18 mouse cellular contexts compared by ENCODE assay signal in genomic region chr6:50979764-50980163, GRCm38 (mm10).
DNase-seq lines count a peak whose midpoint lies in the region; ATAC-seq and TF ChIP-seq lines count a peak whose summit lies in the region.
"Had no signal": no experiment of that assay in that cellular context is flagged by ENCODE, and none has a peak within 500 bp of the region (broad histone marks: within the 10 kb centered on the region; RNA-seq: fewer than 3 reads in every experiment).

No protein-coding gene starts in this region.

- no peak overlapping the region for H3K4me3 ChIP-seq in kidney, embryonic 15.5 days (replicated peaks)
- H3K4me3 ChIP-seq in CH12.LX (replicated peaks in 1 of 3; ENCODE audit: low read depth in 2 of 3, low read length in 2 of 3, poor library complexity in 1 of 3), result no peak overlapping the region
- no peak overlapping the region for H3K4me3 ChIP-seq in embryonic facial prominence, embryonic 12.5 days
- no peak overlapping the region for H3K4me3 ChIP-seq in limb, embryonic 15.5 days
- H3K4me3 ChIP-seq in neural tube, embryonic 15.5 days (replicated peaks), result no peak overlapping the region
- H3K4me3 ChIP-seq: forebrain, embryonic 13.5 days; heart, embryonic 15.5 days; hindbrain, embryonic 15.5 days; lung, embryonic 15.5 days; megakaryocyte, embryonic 14.5 days had no signal

- TF ChIP-seq EP300 in CH12.LX (IDR thresholded peaks at IDR 0.05; ENCODE audit: low read length), result peak; percentile 15; the same call in 1 of the 2 replicates

- DNase-seq in kidney, postnatal 14 days, result no peak
- DNase-seq in CH12.LX (ENCODE audit: extremely low read depth), result peak; percentile 44
- DNase-seq in cerebellum, adult 11-12 months, result no peak
- DNase-seq in thymus, postnatal 10 days (ENCODE audit: low spot score in 2 of 2), result no peak
- DNase-seq: adrenal gland, adult 2 months; cerebellum, adult 8-10 months; embryo, embryonic 11 days; gastrocnemius, postnatal 10 days; kidney, postnatal 36 days had no signal

- H3K4me2 ChIP-seq in kidney, embryonic 15.5 days, result no peak overlapping the region
- H3K4me2 ChIP-seq in CH12.LX (ENCODE audit: insufficient read depth, low read depth, poor library complexity, severe bottlenecking), result peak overlapping the region; percentile 60; the same call in 1 of the 2 replicates
- H3K4me2 ChIP-seq in embryonic facial prominence, embryonic 12.5 days (replicated peaks), result no peak overlapping the region
- no peak overlapping the region for H3K4me2 ChIP-seq in limb, embryonic 15.5 days
- no peak overlapping the region for H3K4me2 ChIP-seq in neural tube, embryonic 15.5 days
- H3K4me2 ChIP-seq: forebrain, embryonic 13.5 days; heart, embryonic 15.5 days; hindbrain, embryonic 15.5 days; lung, embryonic 15.5 days had no signal

- no peaks in the 10 kb centered on the region for H3K9me3 ChIP-seq in kidney, embryonic 15.5 days (replicated peaks)
- H3K9me3 ChIP-seq in CH12.LX (replicated peaks; ENCODE audit: low read length), result no peaks in the 10 kb centered on the region
- H3K9me3 ChIP-seq in embryonic facial prominence, embryonic 12.5 days, result no peaks in the 10 kb centered on the region
- H3K9me3 ChIP-seq in limb, embryonic 15.5 days, result no peaks in the 10 kb centered on the region
- H3K9me3 ChIP-seq in neural tube, embryonic 15.5 days (replicated peaks), result no peaks in the 10 kb centered on the region
- H3K9me3 ChIP-seq: forebrain, embryonic 13.5 days; heart, embryonic 15.5 days; hindbrain, embryonic 15.5 days; lung, embryonic 15.5 days; megakaryocyte, embryonic 14.5 days had no signal

- H3K27ac ChIP-seq in kidney, embryonic 15.5 days, result peak overlapping the region; percentile 80
- H3K27ac ChIP-seq in CH12.LX (ENCODE audit: insufficient read depth, low read depth), result no peak overlapping the region
- H3K27ac ChIP-seq in embryonic facial prominence, embryonic 12.5 days, result peak overlapping the region; percentile 98
- H3K27ac ChIP-seq in limb, embryonic 15.5 days, result peak overlapping the region; percentile 33; the same call in 1 of the 2 replicates
- no peak overlapping the region for H3K27ac ChIP-seq in neural tube, embryonic 15.5 days (replicated peaks)
- H3K27ac ChIP-seq: forebrain, embryonic 13.5 days; heart, embryonic 15.5 days; hindbrain, embryonic 15.5 days; lung, embryonic 15.5 days had no signal

- ATAC-seq in kidney, embryonic 15.5 days (replicated peaks; ENCODE audit: low FRiP score), result no peak
- no peak for ATAC-seq in embryonic facial prominence, embryonic 12.5 days (ENCODE audit: insufficient number of reproducible peaks, insufficient read depth, low FRiP score, low TSS enrichment)
- no peak for ATAC-seq in limb, embryonic 15.5 days (ENCODE audit: insufficient number of reproducible peaks, low FRiP score, low TSS enrichment, low read depth)
- ATAC-seq in neural tube, embryonic 15.5 days (ENCODE audit: low FRiP score), result no peak
- ATAC-seq: forebrain, embryonic 13.5 days had no signal

- H3K4me1 ChIP-seq in kidney, embryonic 15.5 days, result peaks cover 85% of the 10 kb centered on the region
- peaks cover 9 to 47% of the 10 kb centered on the region in 2 experiments for H3K4me1 ChIP-seq in CH12.LX (ENCODE audit: control insufficient read depth in 1 of 2, insufficient read depth in 2 of 2)
- peaks cover 67% of the 10 kb centered on the region for H3K4me1 ChIP-seq in embryonic facial prominence, embryonic 12.5 days
- H3K4me1 ChIP-seq in limb, embryonic 15.5 days, result peaks cover 44% of the 10 kb centered on the region
- peaks cover 13% of the 10 kb centered on the region for H3K4me1 ChIP-seq in neural tube, embryonic 15.5 days
- H3K4me1 ChIP-seq: megakaryocyte, embryonic 14.5 days had no signal

- 30% methylated on average over 1 of the region's 1 CpGs for WGBS in kidney, embryonic 15.5 days
- WGBS in embryonic facial prominence, embryonic 12.5 days, result 39% methylated on average over 1 of the region's 1 CpGs
- 45% methylated on average over 1 of the region's 1 CpGs for WGBS in limb, embryonic 15.5 days
- 63% methylated on average over 1 of the region's 1 CpGs for WGBS in neural tube, embryonic 15.5 days

- no peak for TF ChIP-seq POLR2A in CH12.LX (IDR thresholded peaks at IDR 0.05; ENCODE audit: low read depth, low read length)

- no peak for TF ChIP-seq CTCF in CH12.LX (conservative IDR thresholded peaks at IDR 0.05 in 1 of 2, IDR thresholded peaks at IDR 0.05 in 1 of 2; ENCODE audit: low read depth in 2 of 2, low read length in 2 of 2)

- no peak for TF ChIP-seq RAD21 in CH12.LX (IDR thresholded peaks at IDR 0.05; ENCODE audit: low read depth, low read length)

- no peak overlapping the region for H3K9ac ChIP-seq in kidney, embryonic 15.5 days
- no peak overlapping the region for H3K9ac ChIP-seq in CH12.LX (ENCODE audit: insufficient read depth, low read depth)
- no peak overlapping the region for H3K9ac ChIP-seq in embryonic facial prominence, embryonic 12.5 days
- H3K9ac ChIP-seq in limb, embryonic 15.5 days, result no peak overlapping the region
- H3K9ac ChIP-seq in neural tube, embryonic 15.5 days (replicated peaks), result no peak overlapping the region
- H3K9ac ChIP-seq: forebrain, embryonic 13.5 days; heart, embryonic 15.5 days; hindbrain, embryonic 15.5 days; lung, embryonic 15.5 days had no signal

- H3K27me3 ChIP-seq in kidney, embryonic 15.5 days, result no peaks in the 10 kb centered on the region
- H3K27me3 ChIP-seq in CH12.LX (replicated peaks), result peaks cover 24% of the 10 kb centered on the region
- H3K27me3 ChIP-seq in embryonic facial prominence, embryonic 12.5 days, result no peaks in the 10 kb centered on the region
- H3K27me3 ChIP-seq in limb, embryonic 15.5 days, result no peaks in the 10 kb centered on the region
- no peaks in the 10 kb centered on the region for H3K27me3 ChIP-seq in neural tube, embryonic 15.5 days (replicated peaks)
- H3K27me3 ChIP-seq: heart, embryonic 15.5 days; hindbrain, embryonic 15.5 days; lung, embryonic 15.5 days had no signal

- no peaks in the 10 kb centered on the region for H3K79me2 ChIP-seq in CH12.LX (replicated peaks; ENCODE audit: control insufficient read depth, extremely low read depth, insufficient read depth, poor library complexity, severe bottlenecking)

- dilution Hi-C loops in CH12.LX (cut with MboI; ENCODE audit: extremely low pct_ligation_motif_present, extremely low pct_unique_long_range_greater_than_20kb, low sequenced_read_pairs), result no loop called here

- in situ Hi-C loops in CH12.LX (cut with MboI; ENCODE audit: low pct_ligation_motif_present, low pct_unique_long_range_greater_than_20kb, low sequenced_read_pairs), result loop anchor here (25.0 kb wide), 1 partner anchor 183 kb away; no protein-coding TSS in a partner anchor

- no peaks in the 10 kb centered on the region for H3K36me3 ChIP-seq in kidney, embryonic 15.5 days
- H3K36me3 ChIP-seq in CH12.LX (replicated peaks in 1 of 2; ENCODE audit: control insufficient read depth in 1 of 2, insufficient read depth in 1 of 2, low read length in 1 of 2), result no peaks in the 10 kb centered on the region
- H3K36me3 ChIP-seq in embryonic facial prominence, embryonic 12.5 days, result no peaks in the 10 kb centered on the region
- H3K36me3 ChIP-seq in limb, embryonic 15.5 days, result no peaks in the 10 kb centered on the region
- H3K36me3 ChIP-seq in neural tube, embryonic 15.5 days, result no peaks in the 10 kb centered on the region
- H3K36me3 ChIP-seq: heart, embryonic 15.5 days; hindbrain, embryonic 15.5 days; lung, embryonic 15.5 days had no signal

TF ChIP-seq in CH12.LX, 34 proteins besides CTCF, POLR2A, EP300 and RAD21:
- TF ChIP-seq ETS1 (conservative IDR thresholded peaks at IDR 0.05; ENCODE audit: low read depth, low read length) (peak; percentile 41), MEF2A (IDR thresholded peaks at IDR 0.05; ENCODE audit: borderline replicate concordance, low read depth, low read length) (peak; percentile 85), KAT2A (IDR thresholded peaks at IDR 0.05; ENCODE audit: insufficient replicate concordance, low read length) (no peak)

Comparison
In these comparisons a context has a peak if more than half of its experiments do, and no peak if none do; other contexts are left out.
1. H3K27ac ChIP-seq: peak in kidney, embryonic 15.5 days (single experiment), embryonic facial prominence, embryonic 12.5 days (single experiment) and limb, embryonic 15.5 days (single experiment); none in CH12.LX (single experiment) and neural tube, embryonic 15.5 days (single experiment).